Mouse (Mus musculus) stomach, embryonic 14.5 days (tissue): Measurements from ENCODE around the gene Acta1. TPM values are rescaled to one million over a fixed set of nuclear protein-coding genes. Genes with fewer than 3 reads are reported as not detected.
A peak's percentile ranks its signal among the peaks of the same experiment; 100 is the strongest.

Experiments used
- ATAC-seq: fragments of 200-750 bp; cut with Nextera tagmentation; 2 replicates; pipeline ENCODE4 v1.8.0; 2017; ENCODE audit warnings: low read depth, moderate TSS enrichment; ENCODE audit not compliant: insufficient number of reproducible peaks, insufficient read depth, low FRiP score
- H3K27ac ChIP-seq: fragments of 300-500 bp; sonication (generic); 2 replicates; pipeline ENCODE4 v1.5.1; 2014; ENCODE audit warnings: mild to moderate bottlenecking, low read length, moderate library complexity, mixed read lengths
- H3K27me3 ChIP-seq: fragments of 300-500 bp; sonication (generic); 2 replicates; pipeline ENCODE4 v1.6.1; 2014; ENCODE audit warnings: low read length, control low read depth, mixed read lengths; ENCODE audit not compliant: control insufficient read depth, insufficient read depth
- H3K36me3 ChIP-seq: fragments of 300-500 bp; sonication (generic); 2 replicates; pipeline ENCODE4 v1.6.1; 2014; ENCODE audit warnings: mild to moderate bottlenecking, control low read depth, low read length, moderate library complexity, mixed read lengths; ENCODE audit not compliant: control insufficient read depth, insufficient read depth
- H3K4me1 ChIP-seq: fragments of 300-500 bp; sonication (generic); 2 replicates; pipeline ENCODE4 v1.6.1; 2014; ENCODE audit warnings: low read length, control low read depth, mixed read lengths; ENCODE audit not compliant: control insufficient read depth, insufficient read depth
- H3K4me2 ChIP-seq: fragments of 300-500 bp; sonication (generic); replicated peaks from 2 replicates; pipeline ENCODE4 v1.6.1; 2014; ENCODE audit warnings: low read depth, low read length, control low read depth
- H3K4me3 ChIP-seq: fragments of 300-500 bp; sonication (generic); 2 replicates; pipeline ENCODE4 v1.5.1; 2014; ENCODE audit warnings: low read depth, low read length, control low read depth
- H3K9ac ChIP-seq: fragments of 300-500 bp; sonication (generic); replicated peaks from 2 replicates; pipeline ENCODE4 v1.6.1; 2014; ENCODE audit warnings: low read depth, mild to moderate bottlenecking, control low read depth, low read length, moderate library complexity, mixed read lengths
- H3K9me3 ChIP-seq: fragments of 300-500 bp; sonication (generic); 2 replicates; pipeline ENCODE4 v1.6.1; 2016; ENCODE audit warnings: low read depth, low read length, control low read depth; ENCODE audit not compliant: control insufficient read depth
- whole genome bisulfite sequencing: fragments of 180-500 bp; shearing (Covaris S2); extraction: QIAGEN DNeasy Blood & Tissue Kit; methylation state at CpG from one replicate; pipeline ENCODE4 v1.1.7; 2014; 5-methylcytosine and 5-hydroxymethylcytosine counted together
- polyA plus RNA-seq: library from polyadenylated mRNA; unstranded; fragments of >200 nt; fragmentation: Nextera tagmentation; extraction: Ambion mirVana; gene quantifications from 2 replicates; pipeline ENCODE4 v1.2.1, GENCODE M21; 2014

Acta1 gene
- polyA plus RNA-seq, 1 experiment from 2014 or later: 4.1 TPM

DNA sequence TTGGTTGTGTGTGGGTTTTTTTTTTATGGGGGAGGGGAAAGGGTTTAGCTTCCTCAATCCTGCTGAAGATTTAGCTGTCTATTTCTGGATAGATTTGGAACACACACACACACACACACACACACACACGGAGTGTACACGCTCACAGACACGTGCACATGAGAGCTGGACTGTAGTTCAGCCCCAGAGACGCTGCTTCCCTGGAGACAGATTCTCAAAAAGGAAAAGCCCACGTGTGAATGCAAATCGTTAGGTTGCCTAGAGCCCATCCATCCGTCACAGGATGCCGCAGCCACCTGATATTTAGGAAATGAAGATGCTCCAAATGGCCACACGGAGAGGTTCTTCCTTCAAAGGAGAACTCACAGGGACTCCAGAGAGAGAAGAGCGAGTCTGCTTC, 14.3 kb downstream of the Acta1 start:
- Histone ChIP-seq H3K4me2 (no peak overlapping the region), H3K4me1 (peaks cover 5% of the 10 kb centered on the region; the same call in 1 of the 2 replicates), H3K27me3 (no peaks in the 10 kb centered on the region), H3K27ac (no peak overlapping the region), H3K9me3 (no peaks in the 10 kb centered on the region), H3K4me3 (no peak overlapping the region), H3K36me3 (no peaks in the 10 kb centered on the region), H3K9ac (no peak overlapping the region)
- ATAC-seq: no peak
- 62% methylated on average over 10 of the region's 10 CpGs for WGBS

DNA sequence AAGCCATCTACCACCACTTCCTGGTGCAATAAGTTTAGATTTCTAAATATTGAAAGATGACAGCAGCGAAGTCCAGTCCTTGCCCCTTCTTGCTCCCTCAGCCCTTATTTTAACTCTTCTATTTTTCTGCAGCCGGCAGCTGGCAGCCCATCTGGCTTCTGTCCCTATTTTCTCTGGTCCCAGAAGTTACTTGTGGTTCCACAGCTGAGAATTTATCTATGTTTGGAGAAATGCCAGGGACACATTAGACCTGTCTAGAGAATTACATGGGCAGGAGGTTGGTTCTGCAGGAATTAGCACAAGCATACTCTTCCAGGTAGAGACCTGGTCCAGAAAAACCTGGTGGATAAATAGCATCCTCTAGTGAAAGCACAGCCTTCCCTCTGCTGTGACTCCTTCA, 16.7 kb downstream of the Acta1 start:
- no peak for ATAC-seq
- 46% methylated on average over 2 of the region's 2 CpGs for WGBS
- H3K4me1 ChIP-seq: no peaks in the 10 kb centered on the region
- no peak overlapping the region for H3K27ac ChIP-seq
- no peak overlapping the region for H3K4me3 ChIP-seq
- H3K36me3 ChIP-seq: no peaks in the 10 kb centered on the region
- H3K9me3 ChIP-seq: no peaks in the 10 kb centered on the region
- H3K27me3 ChIP-seq: no peaks in the 10 kb centered on the region
- H3K4me2 ChIP-seq: no peak overlapping the region
- no peak overlapping the region for H3K9ac ChIP-seq

DNA sequence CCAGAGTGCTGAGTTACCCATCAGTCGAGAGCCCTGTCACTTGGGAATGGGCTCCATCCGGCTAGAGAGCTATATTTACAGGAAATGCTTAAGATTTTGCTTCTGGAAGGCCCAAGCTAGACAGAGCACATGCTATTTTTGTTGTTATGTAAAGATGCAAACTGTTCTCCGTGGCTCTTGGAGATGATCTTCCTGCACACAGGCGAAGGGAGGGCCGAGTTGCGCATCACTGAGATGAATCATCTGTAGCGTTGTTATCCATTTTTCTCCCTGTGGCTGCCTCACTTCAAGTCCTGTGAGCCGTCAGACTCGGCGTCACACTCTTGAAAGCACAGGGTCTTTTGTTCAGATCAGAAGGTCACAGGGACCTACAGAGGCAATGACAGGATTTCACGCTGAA, 20.2 kb downstream of the Acta1 start:
- no peak for ATAC-seq

DNA sequence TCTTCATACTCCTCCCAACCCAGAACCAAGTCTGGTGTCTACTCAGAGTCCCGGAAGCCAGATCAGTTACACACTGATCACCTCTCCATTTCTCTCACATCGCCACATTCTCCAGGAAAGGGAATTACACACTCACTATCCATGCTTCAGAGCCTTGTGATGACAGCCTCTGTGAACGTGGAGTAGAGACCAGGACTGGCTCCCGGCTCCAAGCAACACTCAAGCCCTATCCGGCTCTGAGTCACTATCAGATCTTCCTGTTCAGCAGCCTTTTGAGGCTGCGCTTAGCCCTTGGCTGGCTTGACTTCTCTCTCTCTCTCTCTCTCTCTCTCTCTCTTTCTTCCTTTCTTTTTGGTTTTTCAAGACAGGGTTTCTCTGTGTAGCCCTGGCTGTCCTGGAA, 21.2 kb downstream of the Acta1 start:
- no peak overlapping the region for H3K4me3 ChIP-seq
- 76% methylated on average over 6 of the region's 6 CpGs for WGBS
- ATAC-seq: no peak

More for the DNA sequence above, 20.2 kb downstream of the Acta1 start:
- Histone ChIP-seq H3K27ac (no peak overlapping the region), H3K9me3 (no peaks in the 10 kb centered on the region), H3K4me1 (no peaks in the 10 kb centered on the region), H3K4me3 (no peak overlapping the region), H3K9ac (no peak overlapping the region), H3K4me2 (no peak overlapping the region), H3K27me3 (no peaks in the 10 kb centered on the region), H3K36me3 (no peaks in the 10 kb centered on the region)
- WGBS: 74% methylated on average over 11 of the region's 11 CpGs

DNA sequence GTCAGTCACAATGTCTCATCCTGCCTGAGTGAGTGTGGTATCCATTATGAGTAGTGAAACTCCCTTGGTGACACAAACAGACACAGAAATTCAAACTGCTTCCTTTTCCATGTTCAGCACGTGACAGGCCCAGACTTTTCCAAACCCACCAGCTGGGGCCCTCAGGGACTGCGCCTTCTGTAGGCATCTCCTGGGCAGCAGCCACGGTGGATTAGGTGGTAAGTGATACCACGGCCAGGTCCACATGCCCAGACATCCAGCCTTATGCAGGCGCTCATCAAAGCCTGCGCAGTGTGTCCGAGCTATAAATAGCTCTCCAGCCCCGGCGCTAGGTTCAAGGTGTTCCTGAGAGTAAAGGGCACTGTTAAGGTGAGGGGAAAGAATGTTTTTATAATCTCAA, 22.5 kb downstream of the Acta1 start:
- Histone ChIP-seq H3K9ac (no peak overlapping the region), H3K4me1 (no peaks in the 10 kb centered on the region), H3K27me3 (no peaks in the 10 kb centered on the region), H3K4me2 (no peak overlapping the region), H3K9me3 (no peaks in the 10 kb centered on the region), H3K4me3 (no peak overlapping the region), H3K36me3 (no peaks in the 10 kb centered on the region), H3K27ac (no peak overlapping the region)
- no peak for ATAC-seq
- WGBS: 81% methylated on average over 9 of the region's 9 CpGs

More for the DNA sequence above, 21.2 kb downstream of the Acta1 start:
- Histone ChIP-seq H3K9me3 (no peaks in the 10 kb centered on the region), H3K36me3 (no peaks in the 10 kb centered on the region), H3K27ac (no peak overlapping the region), H3K9ac (no peak overlapping the region), H3K4me2 (no peak overlapping the region), H3K27me3 (no peaks in the 10 kb centered on the region), H3K4me1 (no peaks in the 10 kb centered on the region)

DNA sequence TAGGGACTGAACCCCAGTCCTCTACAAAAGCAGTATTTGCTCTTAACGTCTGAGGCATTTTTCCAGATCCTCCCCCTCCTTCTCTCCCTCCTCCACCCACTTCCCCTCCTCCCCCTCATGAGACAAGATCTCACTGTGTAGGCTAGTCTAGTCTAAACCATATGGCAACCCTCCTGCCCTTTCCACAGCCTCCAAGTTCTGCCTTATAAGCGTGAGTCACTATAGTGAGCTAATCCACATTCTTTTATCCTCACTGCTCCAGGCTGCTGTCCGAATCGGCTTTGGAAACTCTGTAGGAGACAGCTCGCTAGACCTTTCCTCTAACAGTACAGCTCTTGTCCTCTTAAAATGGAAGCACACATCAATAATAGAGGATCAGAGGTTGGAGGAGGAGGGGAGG, 27.6 kb downstream of the Acta1 start:
- H3K4me3 ChIP-seq: no peak overlapping the region
- WGBS: 24% methylated on average over 5 of the region's 5 CpGs
- H3K9me3 ChIP-seq: no peaks in the 10 kb centered on the region
- no peaks in the 10 kb centered on the region for H3K36me3 ChIP-seq
- H3K4me1 ChIP-seq: no peaks in the 10 kb centered on the region
- 0 out of 2 replicates have a peak, but pooled peaks cover 3% of the 10 kb centered on the region for H3K27me3 ChIP-seq
- H3K4me2 ChIP-seq: no peak overlapping the region
- no peak overlapping the region for H3K27ac ChIP-seq
- no peak overlapping the region for H3K9ac ChIP-seq
- ATAC-seq: no peak; the same call in 1 of the 2 replicates

DNA sequence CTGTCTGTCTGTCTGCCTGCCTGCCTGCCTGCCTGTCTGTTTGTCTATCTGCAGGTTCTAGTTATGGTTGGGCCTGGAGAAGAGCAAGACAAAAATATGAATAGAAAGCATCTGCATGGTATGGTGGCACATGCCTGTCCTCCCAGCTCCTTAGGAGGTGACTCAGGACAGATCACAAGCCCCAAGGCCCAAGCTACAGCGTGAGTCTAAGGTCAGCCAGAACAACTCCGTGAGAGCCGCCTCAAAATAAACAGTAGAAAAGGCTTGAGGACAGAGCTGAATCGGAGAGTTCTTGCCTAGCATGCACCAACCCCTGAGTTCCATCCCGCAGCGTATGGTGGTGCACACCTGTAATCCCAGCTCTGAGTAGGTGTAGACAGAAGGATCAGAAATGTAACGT, 28.8 kb downstream of the Acta1 start:
- no peak overlapping the region for H3K4me2 ChIP-seq
- H3K4me1 ChIP-seq: no peaks in the 10 kb centered on the region
- no peak overlapping the region for H3K27ac ChIP-seq
- 0 out of 2 replicates have a peak, but pooled peaks cover 3% of the 10 kb centered on the region for H3K27me3 ChIP-seq
- ATAC-seq: no peak
- WGBS: 62% methylated on average over 7 of the region's 7 CpGs
- no peaks in the 10 kb centered on the region for H3K36me3 ChIP-seq
- H3K9me3 ChIP-seq: no peaks in the 10 kb centered on the region
- H3K4me3 ChIP-seq: no peak overlapping the region
- H3K9ac ChIP-seq: no peak overlapping the region

DNA sequence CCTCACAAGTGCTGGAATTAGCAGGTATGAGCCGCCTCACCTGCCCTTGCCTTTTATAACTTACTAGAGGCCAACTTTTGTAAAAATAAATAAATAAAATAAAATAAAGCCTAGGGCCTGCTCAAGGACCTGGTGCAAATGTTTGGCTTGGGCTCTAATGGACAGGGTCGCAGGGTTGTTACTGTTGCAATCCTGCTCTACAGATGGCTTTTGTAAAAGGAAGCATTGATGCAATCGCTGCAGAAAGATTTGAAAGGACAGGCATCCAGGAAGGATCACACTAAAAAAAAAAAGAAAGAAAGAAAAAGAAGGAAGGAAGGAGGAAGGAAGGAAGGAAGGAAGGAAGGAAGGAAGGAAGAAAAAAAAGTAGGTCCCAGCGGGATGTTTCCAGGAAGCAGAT, 34.2 kb downstream of the Acta1 start:
- no peaks in the 10 kb centered on the region for H3K36me3 ChIP-seq
- no peak for ATAC-seq
- peak overlapping the region; percentile 88 for H3K4me2 ChIP-seq
- H3K4me3 ChIP-seq: peak overlapping the region; percentile 90; the same call in 1 of the 2 replicates
- no peak overlapping the region for H3K9ac ChIP-seq
- 0 out of 2 replicates have a peak, but pooled peaks cover 3% of the 10 kb centered on the region for H3K27me3 ChIP-seq
- no peaks in the 10 kb centered on the region; the same call in 1 of the 2 replicates for H3K4me1 ChIP-seq
- WGBS: 75% methylated on average over 4 of the region's 4 CpGs
- no peaks in the 10 kb centered on the region for H3K9me3 ChIP-seq
- H3K27ac ChIP-seq: no peak overlapping the region

DNA sequence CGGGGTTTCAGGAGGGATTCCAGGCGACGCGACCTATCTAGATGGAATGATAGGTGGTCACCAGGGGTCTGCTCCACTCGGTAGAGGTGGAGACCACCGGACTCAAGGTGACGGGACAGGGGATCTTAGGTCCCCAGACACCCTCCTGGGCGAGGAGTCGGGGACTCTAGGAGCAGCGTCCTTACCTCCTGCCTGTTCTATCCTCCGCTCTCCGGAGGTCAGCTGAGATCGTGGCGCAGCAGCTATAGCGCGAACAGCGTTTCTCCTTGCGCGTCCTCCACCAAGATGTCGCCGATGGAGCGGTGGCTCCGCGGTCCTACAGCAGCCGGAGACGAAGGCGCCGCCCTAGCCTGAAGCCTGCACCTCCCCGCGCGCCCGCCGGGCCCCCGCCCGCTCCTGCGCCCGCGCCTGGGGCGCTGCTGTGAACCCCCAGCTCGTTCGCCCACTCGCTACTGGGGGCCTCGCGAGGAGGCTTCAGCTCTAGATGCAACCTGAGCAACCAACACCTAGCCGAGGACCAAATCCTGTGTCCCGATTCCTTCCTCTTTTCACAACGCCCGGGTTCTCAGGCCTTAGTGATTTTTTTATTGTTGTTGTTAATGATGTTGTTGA, 34.8 kb downstream of the Acta1 start, which contains the start of gene Ccsap:
Gene Ccsap (minus strand): TSS at position 562 of the 612 bp plus-strand sequence.
- Histone ChIP-seq H3K4me3 (peak within 1 kb of the TSS; percentile 90), H3K9me3 (no peaks in the 10 kb centered on the region), H3K9ac (peak within 1 kb of the TSS; percentile 37), H3K27ac (no peak within 1 kb of the TSS), H3K4me1 (no peaks in the 10 kb centered on the region; the same call in 1 of the 2 replicates), H3K27me3 (0 out of 2 replicates have a peak, but pooled peaks cover 3% of the 10 kb centered on the region), H3K36me3 (no peaks in the 10 kb centered on the region), H3K4me2 (peak within 1 kb of the TSS; percentile 88)
- no peak; the same call in none of the 2 replicates for ATAC-seq
- WGBS: 2% methylated on average over 48 of the region's 48 CpGs
